Mouse (Mus musculus): ENCODE measurements around the gene Oprm1. TPM values are rescaled to one million over a fixed set of nuclear protein-coding genes. Genes with fewer than 3 reads are reported as not detected.
"Not testable (repeated sequence)": the region's sequence is repeated elsewhere in the genome, so short reads cannot be mapped to it uniquely, and the experiment has no call there.

The Oprm1 gene
- total RNA-seq (2014; fragmentation: Nextera tagmentation): not detected in 2 replicates
- not detected in 2 replicates for total RNA-seq (2017)

DNA sequence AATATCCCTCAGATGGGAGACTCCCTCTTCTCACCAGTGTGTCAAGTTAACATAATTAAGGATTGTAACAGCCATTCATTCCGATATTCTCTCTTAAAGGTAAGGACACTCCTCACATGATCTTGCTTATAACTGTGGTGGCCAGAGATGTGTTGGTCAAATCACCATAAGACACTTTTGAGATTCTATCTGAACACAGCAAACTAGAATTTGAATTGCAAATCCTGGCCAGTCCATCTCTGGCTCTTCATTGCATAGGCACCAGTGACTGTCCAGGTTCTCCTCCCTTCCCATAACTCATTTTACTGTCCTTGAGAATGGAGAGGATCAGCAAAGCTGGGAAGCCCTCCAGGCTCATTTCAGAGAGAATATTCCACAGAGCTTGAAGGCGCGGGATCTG is at the start of gene Oprm1:
Gene Oprm1 (plus strand): TSS at position 301 of the 400 bp plus-strand sequence.
- no peak for ATAC-seq (replicated peaks; ENCODE audit: low FRiP score, low TSS enrichment, poor library complexity, severe bottlenecking)

DNA sequence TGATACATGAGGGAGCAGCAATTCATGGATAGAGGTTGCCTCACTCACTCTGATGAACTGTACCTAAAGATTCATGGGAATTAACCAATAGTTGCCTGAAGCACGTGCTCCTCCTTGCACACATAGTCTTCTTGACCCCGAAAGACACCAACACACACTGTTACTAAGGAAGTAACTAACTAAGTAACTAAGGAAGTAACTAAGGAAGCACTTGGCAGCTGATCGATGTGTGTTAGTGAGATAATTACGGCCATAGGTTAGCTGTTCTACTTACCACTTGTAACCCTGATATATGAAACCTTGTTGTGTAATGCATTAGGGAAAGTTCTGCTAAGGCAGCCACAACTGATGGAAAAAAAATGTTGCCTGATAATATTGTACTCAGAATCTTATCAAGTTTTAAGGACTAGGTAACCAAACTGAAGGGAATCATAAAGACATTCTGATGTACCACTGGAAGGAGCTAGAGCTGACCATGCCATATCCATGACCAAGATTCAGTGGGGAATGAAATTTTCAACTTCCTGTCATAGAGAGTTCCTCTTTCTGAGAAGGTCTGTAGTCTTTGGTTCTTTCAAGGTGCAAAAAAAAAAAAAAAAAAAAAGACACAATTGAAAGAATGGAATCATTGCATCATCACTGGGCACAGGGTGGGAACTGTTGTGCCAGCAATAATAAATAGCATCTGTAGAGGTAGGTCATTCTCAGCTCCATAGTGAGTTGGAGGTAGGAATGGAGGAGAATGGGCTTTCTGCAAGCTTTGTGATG is 40.9 kb upstream of the Oprm1 start:
- no peak for ATAC-seq (replicated peaks; ENCODE audit: low FRiP score, low TSS enrichment, poor library complexity, severe bottlenecking)

- no peak for ATAC-seq (replicated peaks; ENCODE audit: low FRiP score, low TSS enrichment, poor library complexity, severe bottlenecking)
Measured at GRCm38 (mm10) chr10:6723765-6724164, 34.5 kb upstream of the Oprm1 start.

GRCm38 (mm10) chr10:6728469-6728868 is 29.8 kb upstream of the Oprm1 start:
- no peak for ATAC-seq (replicated peaks; ENCODE audit: low FRiP score, low TSS enrichment, poor library complexity, severe bottlenecking)

GRCm38 (mm10) chr10:6753375-6753774 is 4.9 kb upstream of the Oprm1 start:
- ATAC-seq (replicated peaks; ENCODE audit: low FRiP score, low TSS enrichment, poor library complexity, severe bottlenecking): no peak

DNA sequence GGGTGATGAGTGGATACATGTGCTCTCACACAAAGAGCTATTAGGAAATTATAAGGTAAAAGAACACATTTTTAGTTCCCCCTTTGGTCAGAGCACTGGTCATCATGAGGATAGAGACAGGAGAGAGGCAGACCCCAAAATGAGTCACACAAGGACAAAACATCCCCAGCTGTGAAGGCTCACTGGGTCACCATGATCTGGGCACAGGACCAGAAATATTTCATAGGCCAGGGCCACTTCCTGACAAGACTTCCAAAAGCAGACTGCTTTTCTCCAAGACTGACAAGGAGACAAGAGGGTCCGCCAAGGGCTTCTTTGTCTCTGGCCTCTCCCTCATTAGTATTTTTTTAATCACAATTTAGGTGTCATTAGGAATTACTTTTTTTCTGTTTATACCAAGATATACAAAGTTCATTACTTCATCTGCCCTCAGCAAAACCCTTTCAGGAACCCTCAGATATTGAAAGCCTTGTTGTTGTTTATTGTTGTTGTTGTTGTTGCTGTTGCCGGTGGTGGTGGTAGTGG is 3.0 kb downstream of the Oprm1 start, which contains the start of gene Gm10945:
Gene Gm10945 (minus strand): TSS at position 475 of the 525 bp plus-strand sequence.
- ATAC-seq (replicated peaks; ENCODE audit: low FRiP score, low TSS enrichment, poor library complexity, severe bottlenecking): no peak

DNA sequence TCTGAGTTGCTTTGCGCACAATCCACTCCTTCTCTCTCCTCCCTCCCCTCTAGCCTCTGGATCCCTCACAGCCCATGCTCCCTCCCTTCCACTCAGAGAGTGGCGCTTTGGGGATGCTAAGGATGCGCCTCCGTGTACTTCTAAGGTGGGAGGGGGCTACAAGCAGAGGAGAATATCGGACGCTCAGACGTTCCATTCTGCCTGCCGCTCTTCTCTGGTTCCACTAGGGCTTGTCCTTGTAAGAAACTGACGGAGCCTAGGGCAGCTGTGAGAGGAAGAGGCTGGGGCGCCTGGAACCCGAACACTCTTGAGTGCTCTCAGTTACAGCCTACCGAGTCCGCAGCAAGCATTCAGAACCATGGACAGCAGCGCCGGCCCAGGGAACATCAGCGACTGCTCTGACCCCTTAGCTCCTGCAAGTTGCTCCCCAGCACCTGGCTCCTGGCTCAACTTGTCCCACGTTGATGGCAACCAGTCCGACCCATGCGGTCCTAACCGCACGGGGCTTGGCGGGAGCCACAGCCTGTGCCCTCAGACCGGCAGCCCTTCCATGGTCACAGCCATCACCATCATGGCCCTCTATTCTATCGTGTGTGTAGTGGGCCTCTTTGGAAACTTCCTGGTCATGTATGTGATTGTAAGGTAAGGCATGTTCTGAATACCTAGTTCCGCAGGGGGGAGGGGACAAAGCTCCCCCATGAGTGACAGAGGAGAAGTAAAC is 30.4 kb downstream of the Oprm1 start:
- peak; percentile 75 for ATAC-seq (replicated peaks; ENCODE audit: low FRiP score, low TSS enrichment, poor library complexity, severe bottlenecking)

- no peak for ATAC-seq (replicated peaks; ENCODE audit: low FRiP score, low TSS enrichment, poor library complexity, severe bottlenecking)
Measured at GRCm38 (mm10) chr10:6790226-6790625, 31.9 kb downstream of the Oprm1 start.

DNA sequence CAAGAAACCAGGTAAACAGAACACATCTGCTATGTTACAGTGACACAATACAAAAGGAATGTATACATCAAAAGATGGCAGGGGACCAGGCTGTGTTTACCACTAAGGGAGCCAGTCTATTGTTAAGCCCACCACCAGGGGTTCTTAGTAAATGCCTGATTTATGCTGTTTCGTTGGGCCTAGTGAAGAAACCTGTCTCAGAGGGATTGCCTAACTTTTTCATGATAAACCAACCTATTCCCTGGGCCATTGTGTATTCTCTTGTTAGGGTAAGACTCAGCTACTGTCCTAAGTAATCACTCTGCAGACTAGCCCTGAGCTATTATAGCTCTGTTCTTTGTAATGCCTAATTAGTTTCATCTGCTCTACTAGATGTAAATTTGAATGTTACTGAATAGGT is 62.3 kb downstream of the Oprm1 start:
- ATAC-seq (replicated peaks; ENCODE audit: low FRiP score, low TSS enrichment, poor library complexity, severe bottlenecking): no peak

DNA sequence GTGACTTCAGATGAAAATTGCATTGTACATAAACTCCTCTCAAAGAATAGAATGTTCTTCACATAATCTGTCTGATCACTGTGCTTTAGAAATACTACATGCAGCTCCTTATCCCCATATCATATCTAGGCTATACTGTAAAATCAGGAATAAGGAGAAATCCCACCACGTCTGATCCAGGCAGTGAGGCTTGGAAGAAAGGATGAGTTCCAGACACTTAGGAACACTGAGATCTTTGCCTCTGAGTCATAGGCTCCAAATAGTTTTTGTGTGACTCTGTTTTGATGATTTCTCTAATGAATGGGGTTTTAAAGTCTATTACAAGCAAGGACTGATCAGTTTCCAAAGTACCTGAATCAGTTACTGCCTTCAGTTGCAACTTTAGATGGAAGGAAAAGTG is 83.9 kb downstream of the Oprm1 start:
- ATAC-seq (replicated peaks; ENCODE audit: low FRiP score, low TSS enrichment, poor library complexity, severe bottlenecking): no peak

DNA sequence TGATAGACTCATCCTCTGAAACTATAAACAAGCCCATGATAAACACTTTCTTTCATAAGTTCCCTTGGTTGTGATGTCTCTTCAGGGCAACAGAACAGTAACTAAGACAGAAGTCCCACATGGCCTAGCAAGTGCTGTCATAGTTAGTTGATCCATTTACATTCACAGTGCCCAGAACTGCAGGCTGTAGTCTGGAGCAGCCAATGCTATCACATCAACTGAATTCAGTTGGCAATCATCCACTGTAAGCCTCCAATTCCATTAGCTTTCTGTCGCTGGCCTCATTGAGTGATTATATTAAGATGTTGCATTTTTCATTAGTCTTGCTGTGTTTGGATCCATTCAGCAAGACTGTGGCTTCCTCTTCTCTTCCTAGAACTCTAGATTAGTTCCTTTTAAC is 88.0 kb downstream of the Oprm1 start:
- no peak for ATAC-seq (replicated peaks; ENCODE audit: low FRiP score, low TSS enrichment, poor library complexity, severe bottlenecking)

- no peak for ATAC-seq (replicated peaks; ENCODE audit: low FRiP score, low TSS enrichment, poor library complexity, severe bottlenecking)
Measured at GRCm38 (mm10) chr10:6848162-6848754, 90.0 kb downstream of the Oprm1 start.

GRCm38 (mm10) chr10:6848834-6849233 is 90.5 kb downstream of the Oprm1 start:
- no peak for ATAC-seq (replicated peaks; ENCODE audit: low FRiP score, low TSS enrichment, poor library complexity, severe bottlenecking)

DNA sequence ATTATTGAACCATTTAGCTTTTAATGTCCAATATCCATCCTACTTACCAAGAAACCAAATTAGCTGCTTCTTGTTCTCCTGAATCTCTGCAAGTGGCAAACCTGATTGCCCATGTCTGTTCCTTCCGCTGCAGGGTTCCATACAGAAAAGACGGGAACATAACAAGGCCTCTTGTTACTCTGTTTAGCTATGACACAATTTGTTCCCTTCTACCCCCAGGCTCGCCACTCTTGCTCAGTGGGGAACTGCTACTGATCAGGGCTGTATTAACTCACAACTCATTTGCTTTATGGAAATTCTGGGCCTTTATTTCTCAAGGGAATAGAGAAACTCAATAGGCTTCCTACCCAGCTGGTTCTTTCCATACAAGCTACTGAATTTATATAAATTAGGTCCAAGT is 97.5 kb downstream of the Oprm1 start:
- no peak for ATAC-seq (replicated peaks; ENCODE audit: low FRiP score, low TSS enrichment, poor library complexity, severe bottlenecking)

DNA sequence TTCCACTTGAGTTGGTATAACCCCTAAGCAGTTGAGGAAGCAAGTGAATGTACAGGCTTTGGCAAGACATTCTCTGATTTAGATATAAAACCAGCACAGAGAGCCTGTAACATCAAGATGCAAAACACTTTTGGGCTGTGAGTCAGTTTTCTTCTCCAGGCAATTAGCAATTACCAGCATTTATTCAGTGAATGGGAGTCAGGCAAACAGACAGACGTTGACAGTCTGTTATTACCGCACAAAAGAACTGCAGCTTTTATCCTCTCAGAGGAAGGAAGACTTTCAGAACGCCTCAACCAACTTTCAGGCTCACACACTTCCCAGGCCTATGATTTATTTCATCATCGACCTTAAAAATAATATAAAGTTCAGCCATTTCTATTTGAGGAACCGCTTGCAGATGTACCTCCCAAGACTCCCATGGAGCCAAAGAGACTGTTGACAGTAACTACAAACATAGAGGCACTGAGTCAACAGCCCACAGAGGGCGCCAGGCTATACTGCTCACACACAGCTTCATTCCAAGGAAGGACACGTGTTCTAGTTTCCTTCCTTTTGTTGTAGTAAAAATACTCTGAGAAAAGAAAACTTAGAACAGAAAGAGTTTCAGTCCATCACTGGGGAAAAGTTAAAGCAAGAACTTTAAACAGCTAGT is 113.2 kb downstream of the Oprm1 start:
- no peak for ATAC-seq (replicated peaks; ENCODE audit: low FRiP score, low TSS enrichment, poor library complexity, severe bottlenecking)

DNA sequence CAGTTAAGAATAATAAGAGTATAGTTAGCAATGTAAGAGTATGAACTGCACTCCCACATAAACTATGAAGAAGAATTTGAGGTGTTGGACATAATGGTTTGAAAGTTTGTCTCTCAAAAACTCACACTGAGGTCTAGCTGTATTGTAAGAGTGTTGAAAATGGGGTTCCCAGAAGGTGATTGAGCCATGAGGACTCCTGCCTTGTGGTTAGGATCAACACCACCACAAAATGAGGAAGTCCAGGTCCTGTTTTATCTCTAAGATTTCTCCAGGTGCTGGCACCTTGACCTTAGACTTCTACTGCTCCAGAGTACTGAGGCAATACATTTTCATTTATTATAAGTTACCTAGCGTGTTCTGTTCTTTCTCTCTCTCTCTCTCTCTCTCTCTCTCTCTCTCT is 115.6 kb downstream of the Oprm1 start:
- ATAC-seq (replicated peaks; ENCODE audit: low FRiP score, low TSS enrichment, poor library complexity, severe bottlenecking): no peak

DNA sequence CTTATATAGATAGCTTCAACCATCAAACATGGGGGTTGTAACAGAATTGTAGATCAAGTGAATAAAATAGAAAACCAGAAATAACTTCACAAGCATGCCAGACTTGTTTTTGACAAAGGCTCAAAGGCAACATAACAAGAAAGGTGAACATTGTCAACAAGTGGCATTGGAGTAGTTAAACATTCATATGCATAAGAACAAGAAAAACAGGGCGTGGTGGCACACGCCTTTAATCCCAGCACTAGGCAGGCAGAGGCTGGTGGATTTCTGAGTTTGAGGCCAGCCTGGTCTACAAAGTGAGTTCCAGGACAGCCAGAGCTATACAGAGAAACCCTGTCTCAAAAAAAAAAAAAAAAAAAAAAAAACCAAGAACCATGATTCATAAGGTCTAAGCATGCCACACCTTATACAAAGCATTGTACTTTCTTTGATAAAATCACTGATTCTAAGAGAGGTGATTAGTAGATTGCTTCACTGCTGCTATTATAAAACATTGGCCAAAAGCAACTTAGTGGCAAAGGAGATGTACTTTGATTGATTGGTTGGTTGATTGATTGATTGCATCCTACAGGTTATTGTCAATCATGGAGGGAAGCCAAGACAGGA is 120.1 kb downstream of the Oprm1 start:
- ATAC-seq (replicated peaks; ENCODE audit: low FRiP score, low TSS enrichment, poor library complexity, severe bottlenecking): no peak

- ATAC-seq (replicated peaks; ENCODE audit: low FRiP score, low TSS enrichment, poor library complexity, severe bottlenecking): not testable (repeated sequence)
Measured at GRCm38 (mm10) chr10:6882041-6882440, 123.7 kb downstream of the Oprm1 start.

DNA sequence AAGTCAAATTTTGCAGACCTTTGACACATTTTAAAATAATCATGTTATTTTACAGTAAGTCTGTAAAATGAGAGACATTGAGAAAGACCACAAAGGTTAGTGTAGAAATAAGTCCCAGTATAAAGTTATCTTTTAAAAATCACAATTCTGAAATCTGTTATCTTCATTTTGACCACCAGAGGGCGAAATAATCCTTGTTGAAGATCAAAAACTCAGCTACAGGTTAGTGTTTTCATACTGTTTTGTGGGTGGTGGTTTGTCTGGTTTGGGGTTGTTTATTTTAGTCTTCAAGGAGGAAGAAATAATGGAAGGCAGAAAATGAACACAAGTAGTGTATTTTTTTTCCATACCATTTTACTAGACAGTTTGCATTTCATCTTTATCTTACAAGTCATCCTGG is 127.2 kb downstream of the Oprm1 start:
- ATAC-seq (replicated peaks; ENCODE audit: low FRiP score, low TSS enrichment, poor library complexity, severe bottlenecking): no peak
